Mouse (Mus musculus) retina, postnatal 1 day (tissue): ENCODE measurements around the gene Afdn.
A peak's percentile ranks its signal among the peaks of the same experiment; 100 is the strongest.
"Not testable (repeated sequence)": the region's sequence is repeated elsewhere in the genome, so short reads cannot be mapped to it uniquely, and the experiment has no call there.

Source experiments
- DNase-seq: peaks from one replicate; pipeline ENCODE4 v3.0.0-alpha.2; 2012

Gene Afdn

GRCm38 (mm10) chr17:13889818-13890434, 129.6 kb downstream of the Afdn start:
- DNase-seq, result no peak

- DNase-seq, result no peak
These were observed 130.6 kb downstream of the Afdn start for GRCm38 (mm10) chr17:13890932-13891331.

- no peak for DNase-seq
These were observed 138.5 kb downstream of the Afdn start for GRCm38 (mm10) chr17:13898838-13899237.

GRCm38 (mm10) chr17:13899241-13899640, 138.9 kb downstream of the Afdn start:
- DNase-seq, result no peak

GRCm38 (mm10) chr17:13903793-13904192, 143.5 kb downstream of the Afdn start:
- no peak for DNase-seq

- DNase-seq, result no peak
These were observed 146.7 kb downstream of the Afdn start for GRCm38 (mm10) chr17:13907082-13907481.

- DNase-seq, result no peak
These were observed 147.3 kb downstream of the Afdn start for GRCm38 (mm10) chr17:13907681-13908080.

- DNase-seq, result no peak
These were observed 153.6 kb downstream of the Afdn start for GRCm38 (mm10) chr17:13913951-13914350.

- DNase-seq, result no peak
These were observed 154.2 kb downstream of the Afdn start for GRCm38 (mm10) chr17:13914531-13914930.

- no peak for DNase-seq
These were observed 160.4 kb downstream of the Afdn start for GRCm38 (mm10) chr17:13920771-13921170.

GRCm38 (mm10) chr17:13923418-13923817, 163.1 kb downstream of the Afdn start:
- DNase-seq, result peak; percentile 67

- DNase-seq, result no peak
These were observed 164.2 kb downstream of the Afdn start for GRCm38 (mm10) chr17:13924588-13924987.

- no peak for DNase-seq
These were observed 165.6 kb downstream of the Afdn start for GRCm38 (mm10) chr17:13925931-13926330.

- DNase-seq, result no peak
These were observed 170.1 kb downstream of the Afdn start for GRCm38 (mm10) chr17:13930421-13930820.

- not testable (repeated sequence) for DNase-seq
These were observed 175.0 kb downstream of the Afdn start for GRCm38 (mm10) chr17:13935364-13935763.

GRCm38 (mm10) chr17:13937787-13938186, 177.4 kb downstream of the Afdn start:
- no peak for DNase-seq

GRCm38 (mm10) chr17:13938652-13939051, 178.3 kb downstream of the Afdn start:
- no peak for DNase-seq

- not testable (repeated sequence) for DNase-seq
These were observed 178.9 kb downstream of the Afdn start for GRCm38 (mm10) chr17:13939231-13939630.

GRCm38 (mm10) chr17:13940487-13940886, 180.1 kb downstream of the Afdn start:
- DNase-seq, result no peak

- DNase-seq, result not testable (repeated sequence)
These were observed 187.7 kb downstream of the Afdn start, which contains the start of gene Gm7168 for GRCm38 (mm10) chr17:13948073-13948472. TSS of gene Gm7168 (plus strand) at chr17:13948373.

- not testable (repeated sequence) for DNase-seq
These were observed 191.2 kb downstream of the Afdn start for GRCm38 (mm10) chr17:13951570-13951969.
